8 mouse cellular contexts compared by ENCODE assay signal in genomic region chr11:58167822-58168166, GRCm38 (mm10). TPM values are rescaled to one million over a fixed set of nuclear protein-coding genes. Genes with fewer than 3 reads are reported as not detected.
DNase-seq lines count a peak whose midpoint lies in the region; ATAC-seq and TF ChIP-seq lines count a peak whose summit lies in the region.

No protein-coding gene starts in this region.

- peak overlapping the region; percentile 85 for H3K27ac ChIP-seq in heart, embryonic 10.5 days
- peak overlapping the region; percentile 56; the same call in 1 of the 2 replicates for H3K27ac ChIP-seq in CH12.LX (ENCODE audit: insufficient read depth, low read depth)
- peak overlapping the region; percentile 66 for H3K27ac ChIP-seq in forebrain, embryonic 12.5 days
- peak overlapping the region; percentile 74 for H3K27ac ChIP-seq in liver, embryonic 15.5 days (replicated peaks)

- dilution Hi-C loops in CH12.LX (cut with MboI; ENCODE audit: extremely low pct_ligation_motif_present, extremely low pct_unique_long_range_greater_than_20kb, low sequenced_read_pairs), result no loop called here

- peaks cover 23% of the 10 kb centered on the region for H3K4me1 ChIP-seq in heart, embryonic 10.5 days
- peaks cover 0 to 27% of the 10 kb centered on the region in 2 experiments; a peak in 2 of 4 replicates for H3K4me1 ChIP-seq in CH12.LX (ENCODE audit: control insufficient read depth in 1 of 2, insufficient read depth in 2 of 2)
- H3K4me1 ChIP-seq in forebrain, embryonic 12.5 days, result peaks cover 22% of the 10 kb centered on the region
- peaks cover 44% of the 10 kb centered on the region for H3K4me1 ChIP-seq in liver, embryonic 15.5 days (replicated peaks)

- no peak; the same call in 1 of the 2 replicates for ATAC-seq in forebrain, embryonic 12.5 days (ENCODE audit: low FRiP score)
- ATAC-seq in liver, embryonic 15.5 days (ENCODE audit: insufficient read depth), result no peak

- H3K27me3 ChIP-seq in heart, embryonic 10.5 days (ENCODE audit: insufficient read depth, poor library complexity, severe bottlenecking), result no peaks in the 10 kb centered on the region
- H3K27me3 ChIP-seq in CH12.LX (replicated peaks), result no peaks in the 10 kb centered on the region
- H3K27me3 ChIP-seq in forebrain, embryonic 12.5 days, result no peaks in the 10 kb centered on the region
- no peaks in the 10 kb centered on the region for H3K27me3 ChIP-seq in liver, embryonic 15.5 days

- peaks cover 36% of the 10 kb centered on the region for H3K79me2 ChIP-seq in CH12.LX (replicated peaks; ENCODE audit: control insufficient read depth, extremely low read depth, insufficient read depth, poor library complexity, severe bottlenecking)

- peaks cover 39% of the 10 kb centered on the region for H3K36me3 ChIP-seq in heart, embryonic 10.5 days
- H3K36me3 ChIP-seq in CH12.LX (replicated peaks in 1 of 2; ENCODE audit: control insufficient read depth in 1 of 2, insufficient read depth in 1 of 2, low read length in 1 of 2), result peaks cover 30 to 41% of the 10 kb centered on the region in 2 experiments
- peaks cover 36% of the 10 kb centered on the region for H3K36me3 ChIP-seq in forebrain, embryonic 12.5 days (replicated peaks)
- peaks cover 39% of the 10 kb centered on the region for H3K36me3 ChIP-seq in liver, embryonic 15.5 days (replicated peaks)

- TF ChIP-seq RAD21 in CH12.LX (IDR thresholded peaks at IDR 0.05; ENCODE audit: low read depth, low read length), result no peak

- TF ChIP-seq CTCF in CH12.LX (conservative IDR thresholded peaks at IDR 0.05 in 1 of 2, IDR thresholded peaks at IDR 0.05 in 1 of 2; ENCODE audit: low read depth in 2 of 2, low read length in 2 of 2), result no peak

- no peak for DNase-seq in heart, embryonic 10.5 days (ENCODE audit: low spot score)
- DNase-seq in heart, adult 18-20 months, result no peak
- DNase-seq in CH12.LX (ENCODE audit: extremely low read depth), result no peak
- no peak for DNase-seq in adrenal gland, adult 2 months
- no peak for DNase-seq in embryo, embryonic 10.5 days (ENCODE audit: low spot score)
- no peak for DNase-seq in retina, postnatal 1 day

- no peak for TF ChIP-seq EP300 in CH12.LX (IDR thresholded peaks at IDR 0.05; ENCODE audit: low read length)

- under 1% methylated on average over 8 of the region's 8 CpGs for WGBS in heart, embryonic 10.5 days
- WGBS in forebrain, embryonic 12.5 days, result 0% methylated on average over 8 of the region's 8 CpGs
- under 1% methylated on average over 8 of the region's 8 CpGs for WGBS in liver, embryonic 15.5 days (ENCODE audit: insufficient replicate concordance)

- no peaks in the 10 kb centered on the region for H3K9me3 ChIP-seq in heart, embryonic 10.5 days
- H3K9me3 ChIP-seq in CH12.LX (replicated peaks; ENCODE audit: low read length), result peaks cover 12% of the 10 kb centered on the region
- H3K9me3 ChIP-seq in forebrain, embryonic 12.5 days, result 0 out of 2 replicates have a peak, but pooled peaks cover 3% of the 10 kb centered on the region
- no peaks in the 10 kb centered on the region for H3K9me3 ChIP-seq in liver, embryonic 15.5 days (replicated peaks)

- no peak for TF ChIP-seq POLR2A in CH12.LX (IDR thresholded peaks at IDR 0.05; ENCODE audit: low read depth, low read length)

- H3K9ac ChIP-seq in CH12.LX (ENCODE audit: insufficient read depth, low read depth), result peak overlapping the region; percentile 83
- H3K9ac ChIP-seq in forebrain, embryonic 12.5 days, result peak overlapping the region; percentile 82
- peak overlapping the region; percentile 90 for H3K9ac ChIP-seq in liver, embryonic 15.5 days

- H3K4me2 ChIP-seq in CH12.LX (ENCODE audit: insufficient read depth, low read depth, poor library complexity, severe bottlenecking), result peak overlapping the region; percentile 87
- peak overlapping the region; percentile 80 for H3K4me2 ChIP-seq in forebrain, embryonic 12.5 days
- H3K4me2 ChIP-seq in liver, embryonic 15.5 days, result peak overlapping the region; percentile 94

- in situ Hi-C loops in CH12.LX (cut with MboI; ENCODE audit: low pct_ligation_motif_present, low pct_unique_long_range_greater_than_20kb, low sequenced_read_pairs), result no loop called here

- H3K4me3 ChIP-seq in heart, embryonic 10.5 days, result peak overlapping the region; percentile 83
- H3K4me3 ChIP-seq in CH12.LX (replicated peaks in 1 of 3; ENCODE audit: low read depth in 2 of 3, low read length in 2 of 3, poor library complexity in 1 of 3), result peak overlapping the region; percentile 89 to 95 (median 92)
- peak overlapping the region; percentile 93 for H3K4me3 ChIP-seq in forebrain, embryonic 12.5 days (replicated peaks)
- peak overlapping the region; percentile 95 for H3K4me3 ChIP-seq in liver, embryonic 15.5 days (replicated peaks)

TF ChIP-seq in CH12.LX, 34 proteins besides CTCF, POLR2A, EP300 and RAD21:
- TF ChIP-seq IRF4 (IDR thresholded peaks at IDR 0.05; ENCODE audit: low read depth, low read length), result no peak
- no peak for TF ChIP-seq MAX (IDR thresholded peaks at IDR 0.05; ENCODE audit: low read length)
- no peak for TF ChIP-seq TCF12 (IDR thresholded peaks at IDR 0.05; ENCODE audit: low read depth, low read length)
- no peak for TF ChIP-seq USF2 (conservative IDR thresholded peaks at IDR 0.05; ENCODE audit: low read depth, low read length)
- no peak for TF ChIP-seq ELF1 (IDR thresholded peaks at IDR 0.05; ENCODE audit: low read depth, low read length)
- TF ChIP-seq SIN3A (IDR thresholded peaks at IDR 0.05; ENCODE audit: low read length), result no peak
- no peak for TF ChIP-seq HCFC1 (IDR thresholded peaks at IDR 0.05; ENCODE audit: low read depth, low read length)
- TF ChIP-seq JUN (IDR thresholded peaks at IDR 0.05; ENCODE audit: insufficient read depth, low read depth, low read length), result no peak
- no peak for TF ChIP-seq ZNF384 (IDR thresholded peaks at IDR 0.05; ENCODE audit: low read depth, low read length)
- TF ChIP-seq ETS1 (conservative IDR thresholded peaks at IDR 0.05; ENCODE audit: low read depth, low read length), result no peak
- no peak for TF ChIP-seq ZC3H11A (IDR thresholded peaks at IDR 0.05; ENCODE audit: low read depth, low read length)
- no peak for TF ChIP-seq MAZ (IDR thresholded peaks at IDR 0.05; ENCODE audit: low read depth, low read length)
- TF ChIP-seq NRF1 (IDR thresholded peaks at IDR 0.05; ENCODE audit: low read depth, low read length), result no peak
- TF ChIP-seq PAX5 (IDR thresholded peaks at IDR 0.05; ENCODE audit: low read length), result no peak
- TF ChIP-seq JUND (conservative IDR thresholded peaks at IDR 0.05; ENCODE audit: low read depth, low read length), result no peak
- TF ChIP-seq MXI1 (IDR thresholded peaks at IDR 0.05; ENCODE audit: low read depth, low read length), result no peak
- TF ChIP-seq MEF2A (IDR thresholded peaks at IDR 0.05; ENCODE audit: borderline replicate concordance, low read depth, low read length), result no peak
TF ChIP-seq in CH12.LX: peak in this region for 0.

RNA-seq across cellular contexts. Expression of gene Gemin5, which starts 0.5 kb away (rescaled TPM):
- polyA plus RNA-seq in heart, embryonic 10.5 days (2016; fragmentation: Nextera tagmentation; extraction: Ambion mirVana), result 20.9 and 26.2 TPM in 2 replicates
- 10 to 100 TPM in 1 of 2 experiments, 1 to 10 TPM in 1; 8.7 to 10.0 TPM for total RNA-seq in heart, adult 18-20 months (2021)
- 88.6 and 101 TPM in 2 replicates for total RNA-seq in CH12.LX (2012; rRNA removed)
- 63.7 and 66.7 TPM in 2 replicates for total RNA-seq in CH12.LX (2014; rRNA removed)
- 81.7 and 89.6 TPM in 2 replicates for polyA plus RNA-seq in CH12.LX (2012; ENCODE audit: insufficient read length, low read depth)
- 20.2 and 23.5 TPM in 2 replicates for polyA plus RNA-seq in forebrain, embryonic 12.5 days (2016; fragmentation: Nextera tagmentation; extraction: Ambion mirVana)
- 9.3 and 9.8 TPM in 2 replicates for polyA plus RNA-seq in liver, embryonic 15.5 days (2015; fragmentation: Nextera tagmentation; extraction: Ambion mirVana)
- 10 to 100 TPM; 21.2 to 21.4 TPM for total RNA-seq in adrenal gland, adult 2 months (2021)
- 8.4 and 9.1 TPM in 2 replicates for polyA plus RNA-seq in adrenal gland, adult 2 months (2012; rRNA removed)

RNA-seq across cellular contexts. Expression of gene Mrpl22, which starts 3.7 kb away (rescaled TPM):
- 116 and 137 TPM in 2 replicates for polyA plus RNA-seq in heart, embryonic 10.5 days (2016; fragmentation: Nextera tagmentation; extraction: Ambion mirVana)
- 10 to 100 TPM; 51.2 to 53.4 TPM for total RNA-seq in heart, adult 18-20 months (2021)
- total RNA-seq in CH12.LX (2012; rRNA removed) (89.1 and 112 TPM in 2 replicates), CH12.LX (2014; rRNA removed) (115 and 124 TPM in 2 replicates)
- polyA plus RNA-seq in CH12.LX (2012; ENCODE audit: insufficient read length, low read depth), result 110 and 133 TPM in 2 replicates
- 108 and 113 TPM in 2 replicates for polyA plus RNA-seq in forebrain, embryonic 12.5 days (2016; fragmentation: Nextera tagmentation; extraction: Ambion mirVana)
- polyA plus RNA-seq in liver, embryonic 15.5 days (2015; fragmentation: Nextera tagmentation; extraction: Ambion mirVana), result 79.1 and 90.7 TPM in 2 replicates
- 10 to 100 TPM; 83.9 to 89.2 TPM for total RNA-seq in adrenal gland, adult 2 months (2021)
- 25.2 and 33.4 TPM in 2 replicates for polyA plus RNA-seq in adrenal gland, adult 2 months (2012; rRNA removed)

RNA-seq across cellular contexts. Expression of gene Igtp, which starts 31.6 kb away (rescaled TPM):
- polyA plus RNA-seq in heart, embryonic 10.5 days (2016; fragmentation: Nextera tagmentation; extraction: Ambion mirVana), result 3.1 and 3.4 TPM in 2 replicates
- 10 to 100 TPM in 1 of 2 experiments, 1 to 10 TPM in 1; 9.2 to 33.3 TPM for total RNA-seq in heart, adult 18-20 months (2021)
- total RNA-seq in CH12.LX (2012; rRNA removed) (115 and 143 TPM in 2 replicates), CH12.LX (2014; rRNA removed) (107 and 108 TPM in 2 replicates)
- polyA plus RNA-seq in CH12.LX (2012; ENCODE audit: insufficient read length, low read depth), result 66.1 and 70.3 TPM in 2 replicates
- polyA plus RNA-seq in forebrain, embryonic 12.5 days (2016; fragmentation: Nextera tagmentation; extraction: Ambion mirVana), result 1.6 and 1.9 TPM in 2 replicates
- 9.9 and 11.2 TPM in 2 replicates for polyA plus RNA-seq in liver, embryonic 15.5 days (2015; fragmentation: Nextera tagmentation; extraction: Ambion mirVana)
- total RNA-seq in adrenal gland, adult 2 months (2021), result 10 to 100 TPM; 18.2 to 22.0 TPM
- polyA plus RNA-seq in adrenal gland, adult 2 months (2012; rRNA removed), result 8.6 and 10.2 TPM in 2 replicates

RNA-seq across cellular contexts. Expression of gene Irgm2, which starts 31.6 kb away (rescaled TPM):
- polyA plus RNA-seq in heart, embryonic 10.5 days (2016; fragmentation: Nextera tagmentation; extraction: Ambion mirVana), result 0.90 and 1.1 TPM in 2 replicates
- 10 to 100 TPM; 10.0 to 30.3 TPM for total RNA-seq in heart, adult 18-20 months (2021)
- total RNA-seq in CH12.LX (2012; rRNA removed) (4.3 and 4.7 TPM in 2 replicates), CH12.LX (2014; rRNA removed) (3.8 and 4.3 TPM in 2 replicates)
- 4.7 and 5.2 TPM in 2 replicates for polyA plus RNA-seq in CH12.LX (2012; ENCODE audit: insufficient read length, low read depth)
- 0.51 and 0.63 TPM in 2 replicates for polyA plus RNA-seq in forebrain, embryonic 12.5 days (2016; fragmentation: Nextera tagmentation; extraction: Ambion mirVana)
- polyA plus RNA-seq in liver, embryonic 15.5 days (2015; fragmentation: Nextera tagmentation; extraction: Ambion mirVana), result 6.1 and 6.3 TPM in 2 replicates
- total RNA-seq in adrenal gland, adult 2 months (2021), result 10 to 100 TPM; 11.3 to 14.5 TPM
- polyA plus RNA-seq in adrenal gland, adult 2 months (2012; rRNA removed), result 8.5 and 12.6 TPM in 2 replicates
